Mouse (Mus musculus) right cerebral cortex, postnatal 36 days (tissue): ENCODE results near the gene Tbc1d2b.

Experiments used
- DNase-seq, 2 experiments: peaks; one replicate each; pipeline ENCODE4 v3.0.0; 2022; ENCODE audit warnings: low spot score in 2 of 2, mixed read lengths in 1 of 2

Tbc1d2b gene

DNA sequence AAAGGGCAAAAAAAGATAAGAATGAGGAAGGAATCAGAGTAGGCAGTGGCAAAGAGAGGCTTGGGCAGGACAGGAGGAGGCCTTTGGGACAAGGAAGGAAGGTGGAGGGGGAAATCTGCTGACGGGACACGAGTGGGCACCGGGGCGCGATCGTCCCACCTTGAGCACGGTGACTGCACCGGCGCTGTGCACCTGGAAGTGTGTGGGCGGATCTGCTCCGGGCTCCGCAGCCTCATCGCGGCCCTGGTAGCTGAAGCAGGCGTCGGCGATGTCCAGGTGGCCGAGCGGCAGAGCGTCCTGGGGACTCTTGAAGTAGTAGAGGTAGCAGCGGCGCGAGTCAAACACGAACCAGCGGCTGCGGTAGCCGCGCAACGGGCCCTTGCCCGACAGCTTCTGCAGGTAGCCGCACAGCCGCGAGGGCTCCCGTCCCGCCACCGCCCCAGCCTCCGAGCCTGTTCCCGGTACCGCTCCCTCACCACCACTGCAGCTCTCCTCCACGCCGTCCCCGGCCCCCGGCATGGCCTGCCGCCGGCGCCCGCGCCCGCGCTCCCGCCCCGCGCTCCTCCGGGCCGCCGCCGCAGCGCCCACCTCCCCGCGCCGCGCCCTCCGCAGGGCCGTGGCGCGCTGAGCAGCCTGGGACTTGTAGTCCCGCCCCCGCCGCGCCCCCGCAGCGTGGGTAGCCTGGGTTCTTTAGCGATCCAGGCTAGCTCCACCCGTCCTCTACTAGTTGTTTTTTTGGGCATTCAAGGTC, at the start of gene Tbc1d2b:
Gene Tbc1d2b (minus strand): TSS at position 612 of the 751 bp plus-strand sequence.
- DNase-seq: peak; percentile 42 to 65

DNA sequence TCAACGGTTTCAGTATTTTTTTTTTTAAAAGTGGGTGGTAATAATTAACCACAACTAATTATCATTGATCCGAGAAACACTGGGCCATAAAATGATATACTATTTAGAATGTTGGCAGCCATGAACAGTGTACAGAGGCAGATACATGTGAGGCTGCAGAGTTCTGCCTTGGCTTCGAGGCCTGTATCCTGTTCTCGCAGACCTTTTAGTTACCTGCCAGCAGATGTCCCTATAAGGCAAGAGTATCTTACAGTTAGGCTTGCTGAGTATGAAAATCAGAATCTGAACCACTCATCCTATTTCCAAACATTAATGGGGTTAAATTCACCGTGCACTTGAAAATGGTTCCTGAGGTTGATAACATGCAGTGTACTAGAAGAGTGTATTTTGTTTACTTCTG, 45.7 kb upstream of the Tbc1d2b start:
- no peak for DNase-seq

DNA sequence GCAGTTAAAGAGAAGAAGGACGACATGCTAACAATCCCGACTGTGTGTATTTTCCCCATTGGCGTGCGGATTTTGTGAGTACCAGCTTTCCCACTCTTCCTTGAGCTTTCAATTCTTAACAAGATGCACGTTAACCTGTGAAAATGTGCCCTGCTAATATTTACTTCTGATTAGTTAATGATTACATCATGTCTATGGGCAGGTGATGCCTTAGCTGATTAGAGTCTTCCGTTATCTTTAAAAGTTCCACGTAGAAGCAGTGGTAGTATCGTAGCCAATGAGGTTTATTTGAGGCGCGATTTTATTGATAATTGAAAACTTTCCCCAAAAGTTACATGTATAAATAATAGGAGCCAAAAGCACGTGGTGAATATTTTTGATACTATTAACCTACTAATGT, 45.1 kb upstream of the Tbc1d2b start:
- no peak for DNase-seq

DNA sequence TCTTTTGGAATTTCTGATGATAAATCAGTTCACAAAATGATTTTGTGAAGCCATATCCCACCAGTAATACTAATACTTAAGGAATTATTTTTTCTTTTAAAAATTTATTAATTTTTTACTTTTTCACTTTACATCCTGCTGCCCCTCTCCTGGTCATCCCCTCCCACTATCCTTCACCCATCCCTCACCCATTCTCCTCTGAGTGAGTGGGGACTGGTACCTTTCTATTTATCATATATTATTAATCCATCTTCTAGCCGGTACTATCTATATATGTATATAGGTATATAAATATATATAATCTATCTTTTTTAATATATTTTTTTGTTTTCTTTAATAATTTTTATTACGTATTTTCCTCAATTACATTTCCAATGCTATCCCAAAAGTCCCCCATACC, 33.6 kb upstream of the Tbc1d2b start:
- DNase-seq: no peak

DNA sequence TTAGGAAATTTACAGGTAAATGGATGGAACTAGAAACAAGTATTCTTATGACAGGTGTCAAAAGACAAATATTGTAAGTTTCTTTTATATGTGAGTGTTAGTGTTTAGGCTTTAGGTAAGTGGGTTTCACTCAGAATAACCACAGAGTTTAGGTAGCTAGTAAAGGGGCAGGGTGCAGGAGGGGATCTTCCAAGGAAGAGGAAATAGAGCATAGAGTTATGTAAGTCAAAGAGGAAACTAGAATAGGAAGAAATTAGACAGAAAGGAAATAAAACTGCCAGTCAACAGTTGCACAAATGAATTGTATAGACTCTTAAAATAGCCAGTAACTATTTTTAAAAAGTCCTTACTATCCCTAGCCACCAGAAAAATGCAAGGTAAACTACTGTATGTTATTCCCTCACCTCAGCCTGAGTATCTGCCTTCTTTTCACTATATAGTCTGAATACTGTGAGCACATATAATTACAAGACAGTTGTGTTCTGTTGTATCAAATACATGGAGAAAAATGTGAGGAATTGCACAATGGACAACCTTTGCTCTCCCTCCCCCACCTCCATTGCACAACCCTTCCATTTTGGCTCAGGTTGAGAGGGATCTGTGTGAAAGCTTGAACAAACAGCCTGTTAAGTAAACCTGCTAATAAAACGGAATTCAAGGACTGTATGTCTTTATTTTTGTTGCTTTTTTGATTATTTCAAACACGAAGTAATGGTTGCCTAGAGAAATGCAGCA, 32.7 kb upstream of the Tbc1d2b start:
- no peak for DNase-seq

DNA sequence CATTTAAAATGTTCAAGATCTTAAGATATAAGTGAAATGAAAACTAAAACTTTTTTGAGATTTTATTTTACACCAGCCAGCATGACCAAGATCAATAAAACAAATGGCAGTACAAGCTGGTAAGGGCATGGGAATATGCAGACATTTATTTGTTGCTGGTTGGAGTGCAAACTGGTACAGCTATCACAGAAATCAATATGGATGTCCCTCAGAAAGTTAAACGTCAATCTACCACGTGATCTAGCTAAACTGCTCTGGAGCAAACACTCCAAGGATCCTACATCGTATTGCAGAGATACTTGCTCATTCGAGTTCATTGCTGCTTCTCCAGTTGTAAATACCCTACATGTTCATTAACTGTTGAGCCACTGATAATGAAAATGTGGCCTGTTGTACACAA, 32.1 kb upstream of the Tbc1d2b start:
- no peak for DNase-seq

DNA sequence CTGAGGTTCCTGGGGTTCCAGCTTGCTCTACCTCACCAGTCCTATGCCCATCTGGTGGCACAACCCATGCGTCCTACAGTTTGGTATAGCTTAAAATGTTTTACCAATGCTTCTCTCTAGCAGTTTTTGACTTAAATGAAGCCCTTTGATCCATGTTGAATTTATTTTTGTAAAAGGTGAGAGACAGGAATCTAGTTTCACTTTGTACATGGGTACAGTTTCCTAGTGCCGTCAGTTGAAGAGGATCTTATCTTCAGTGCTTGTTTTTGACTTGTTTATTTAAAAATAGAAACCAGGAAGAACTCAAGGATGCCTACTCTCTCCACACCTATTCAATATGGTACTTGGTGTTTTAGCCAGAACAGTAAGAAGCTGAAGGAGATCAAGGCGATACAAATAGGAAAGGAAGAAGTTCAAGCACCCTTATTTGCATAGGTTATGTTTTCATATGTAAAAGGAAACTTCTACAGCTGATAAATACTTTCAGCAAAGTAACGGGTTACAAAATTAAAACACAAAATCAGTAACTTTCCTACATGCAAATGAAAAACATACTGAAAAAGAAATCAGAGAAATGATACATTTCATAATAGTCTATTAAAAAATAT, 30.6 kb upstream of the Tbc1d2b start:
- DNase-seq: no peak

DNA sequence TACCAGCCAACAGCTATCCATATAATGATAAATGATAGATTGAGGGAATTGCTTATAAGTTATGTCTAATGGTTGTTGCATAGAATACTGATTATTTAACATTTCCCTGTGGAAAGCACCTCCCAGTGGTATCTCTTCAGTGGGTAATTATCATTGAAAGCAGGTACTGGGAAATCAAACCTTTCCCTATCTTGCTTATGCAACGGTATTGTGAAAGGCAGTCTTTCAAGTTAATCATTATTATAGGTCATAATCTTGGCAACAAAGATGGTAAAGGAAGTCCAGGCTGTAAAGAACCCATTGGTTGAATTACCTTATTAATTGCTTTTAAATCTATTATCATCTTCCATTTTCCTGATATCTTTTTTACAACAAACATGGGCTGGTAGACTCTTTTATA, 27.0 kb upstream of the Tbc1d2b start:
- no peak for DNase-seq

DNA sequence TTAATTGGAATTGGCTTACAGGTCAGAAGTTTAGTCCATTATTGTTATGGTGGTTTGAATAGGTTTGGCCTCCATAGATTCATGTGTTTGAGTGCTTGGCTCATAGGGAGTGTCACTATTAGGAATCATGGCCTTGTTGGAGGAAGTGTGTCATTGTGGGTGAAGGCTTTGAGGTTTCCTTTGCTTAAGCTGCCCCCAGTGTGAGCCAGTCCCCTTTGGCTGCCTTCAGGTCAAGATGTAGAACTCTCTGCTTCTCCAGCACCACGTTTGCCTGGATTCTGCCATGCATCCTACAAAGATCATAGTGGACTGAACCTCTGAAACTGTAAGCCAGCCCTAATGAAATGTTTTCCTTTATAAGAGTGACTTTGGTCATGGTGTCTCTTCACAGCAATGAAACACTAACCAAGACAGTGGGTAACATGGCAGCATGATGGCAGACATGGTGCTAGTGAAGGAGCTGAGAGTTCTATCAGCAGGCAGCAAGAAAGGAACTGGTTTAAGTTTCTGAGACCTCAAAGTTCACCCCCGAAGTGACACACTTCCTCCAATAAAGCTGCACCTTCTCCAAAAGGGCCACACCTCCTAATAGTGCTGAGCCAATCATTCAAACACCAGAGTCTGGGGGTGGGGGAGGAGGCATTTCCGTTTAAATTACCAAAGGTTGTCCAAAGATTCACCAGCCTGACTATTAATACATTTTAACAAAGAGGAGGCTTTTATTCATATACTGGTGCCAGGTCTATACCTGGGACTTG, 23.2 kb upstream of the Tbc1d2b start:
- DNase-seq: no peak

DNA sequence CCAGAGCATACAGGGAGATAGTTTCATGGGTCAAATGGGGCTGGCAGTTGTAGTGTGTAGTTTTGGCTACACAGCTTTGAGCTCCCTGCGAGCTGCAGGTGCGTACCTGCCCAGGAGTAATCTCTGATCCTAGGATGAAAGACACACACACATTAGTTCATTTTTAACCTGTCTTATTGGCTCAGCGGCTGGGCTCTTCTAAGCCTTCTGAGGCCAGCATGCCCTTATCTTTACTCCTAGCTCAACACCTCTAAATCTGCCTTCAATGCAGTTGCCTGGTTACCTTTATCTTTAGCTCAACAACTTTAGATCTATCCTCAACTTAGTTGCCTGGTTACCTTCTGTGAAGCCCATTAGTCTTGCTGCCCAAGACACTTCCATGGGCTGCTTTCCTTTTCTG, 7.8 kb upstream of the Tbc1d2b start:
- DNase-seq: no peak

DNA sequence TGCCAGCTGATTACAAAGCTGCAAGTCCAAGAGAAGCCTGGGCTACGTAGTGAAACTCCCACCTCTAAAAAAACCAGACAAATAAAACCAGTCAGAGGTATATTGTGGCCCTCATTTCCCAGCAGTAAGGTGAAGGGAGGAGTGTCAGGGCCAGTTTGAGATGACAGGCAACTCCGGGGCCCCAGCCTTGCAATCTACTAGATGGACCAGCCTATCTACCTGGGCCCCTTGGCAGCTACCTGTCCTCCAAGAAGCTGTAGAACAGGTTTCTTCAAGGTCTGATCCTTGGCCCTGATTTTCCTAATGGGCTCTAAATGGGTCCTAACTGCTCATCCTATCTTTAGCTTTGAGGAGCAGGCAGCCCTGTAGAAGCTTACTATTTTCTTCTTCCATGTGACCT, 7.3 kb upstream of the Tbc1d2b start:
- DNase-seq: no peak

DNA sequence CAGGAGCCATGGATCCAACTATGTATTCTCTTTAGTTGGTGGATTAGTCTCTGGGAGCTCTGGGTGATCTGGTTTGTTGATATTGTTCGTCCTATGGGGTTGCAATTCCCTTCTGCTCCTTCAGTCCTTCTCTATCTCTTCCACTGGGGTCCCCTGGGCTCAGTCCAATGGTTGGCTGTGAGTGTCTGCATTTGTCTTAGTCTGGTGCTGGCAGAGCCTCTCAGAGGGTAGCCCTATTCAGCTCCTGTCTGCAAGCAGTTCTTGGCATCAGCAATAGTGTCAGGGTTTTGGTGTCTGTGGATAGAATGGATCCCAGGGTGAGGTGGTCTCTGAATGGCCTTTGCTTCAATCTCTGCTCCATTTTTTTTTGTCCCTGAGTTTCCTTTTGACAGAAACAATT, 6.2 kb upstream of the Tbc1d2b start:
- no peak for DNase-seq

DNA sequence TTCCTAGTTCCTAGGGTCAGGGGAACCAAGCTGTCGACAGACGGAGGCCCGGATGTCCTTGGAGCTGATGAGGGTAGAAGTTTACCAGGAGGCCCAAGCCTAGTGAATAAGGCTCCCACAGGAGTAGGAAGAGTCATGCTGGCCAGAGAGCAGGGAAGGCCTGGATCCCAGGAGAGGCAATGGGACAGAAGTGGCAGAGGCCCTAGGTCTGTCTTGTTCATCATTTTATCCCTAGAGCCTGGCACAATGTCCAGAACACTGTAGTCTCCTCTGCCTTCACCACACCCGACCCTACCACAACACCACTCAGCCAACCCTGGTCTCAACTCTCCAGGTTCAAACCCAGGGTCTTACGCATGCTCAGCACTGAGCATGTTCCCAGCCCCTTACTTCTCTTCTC, 5.3 kb upstream of the Tbc1d2b start:
- DNase-seq: no peak

DNA sequence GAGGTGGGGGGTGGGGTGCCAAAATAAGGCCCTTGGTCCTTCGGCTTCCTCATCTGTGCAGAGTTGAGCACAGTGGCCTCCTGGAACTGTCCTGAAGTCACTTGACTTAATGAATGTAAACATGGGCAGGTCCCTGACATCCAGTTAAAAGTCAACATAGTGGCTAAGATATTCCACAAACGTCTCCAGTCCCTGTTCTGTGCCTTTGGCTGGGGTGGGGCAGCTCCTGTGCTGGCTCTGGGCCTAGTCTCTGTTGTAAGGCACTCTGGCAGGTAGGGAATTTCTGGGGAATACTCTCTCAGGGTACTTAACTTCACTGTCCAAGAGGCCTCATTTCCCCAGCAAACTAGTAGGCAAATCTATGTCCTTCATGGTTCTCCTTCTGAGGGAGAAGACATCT, 4.9 kb upstream of the Tbc1d2b start:
- DNase-seq: no peak

DNA sequence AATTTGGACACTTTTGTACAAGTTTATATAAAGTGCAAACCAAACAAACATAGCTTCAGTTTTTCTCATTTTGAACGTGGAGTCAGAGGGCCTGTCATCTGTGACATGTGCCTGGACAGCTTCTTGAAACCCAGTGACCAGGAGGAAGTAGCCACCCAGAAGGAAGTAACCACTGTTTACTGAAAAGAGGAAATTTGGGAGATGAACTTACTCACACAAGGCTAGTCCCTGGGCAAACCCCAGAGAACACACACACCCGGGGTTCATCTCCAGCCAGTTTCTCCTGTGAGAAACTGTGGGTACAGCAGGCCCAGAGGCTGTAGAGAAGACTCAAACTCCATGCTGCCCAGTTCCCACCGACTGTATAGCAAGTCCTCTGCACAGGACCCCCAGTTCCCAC, 3.9 kb upstream of the Tbc1d2b start:
- no peak for DNase-seq

DNA sequence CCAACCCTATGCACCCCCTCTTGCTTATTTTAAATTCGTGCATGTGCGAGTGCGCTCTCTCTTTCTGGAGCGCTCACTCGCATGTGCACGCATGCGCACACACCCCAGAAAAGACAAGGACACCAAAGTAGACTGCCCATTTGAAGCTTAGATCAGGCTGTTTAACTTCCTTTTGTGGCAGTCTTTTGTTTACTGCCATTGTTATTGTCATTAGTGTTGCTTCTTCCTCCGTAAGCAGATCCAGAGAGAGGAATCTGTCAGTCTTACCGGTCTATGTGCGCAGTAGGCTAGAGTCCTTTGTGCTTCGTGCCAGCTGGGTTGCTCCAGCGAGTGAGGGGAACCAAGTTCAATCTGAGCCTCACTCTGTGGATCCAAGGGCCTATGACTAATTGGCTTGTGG, 1.7 kb upstream of the Tbc1d2b start:
- DNase-seq: no peak

DNA sequence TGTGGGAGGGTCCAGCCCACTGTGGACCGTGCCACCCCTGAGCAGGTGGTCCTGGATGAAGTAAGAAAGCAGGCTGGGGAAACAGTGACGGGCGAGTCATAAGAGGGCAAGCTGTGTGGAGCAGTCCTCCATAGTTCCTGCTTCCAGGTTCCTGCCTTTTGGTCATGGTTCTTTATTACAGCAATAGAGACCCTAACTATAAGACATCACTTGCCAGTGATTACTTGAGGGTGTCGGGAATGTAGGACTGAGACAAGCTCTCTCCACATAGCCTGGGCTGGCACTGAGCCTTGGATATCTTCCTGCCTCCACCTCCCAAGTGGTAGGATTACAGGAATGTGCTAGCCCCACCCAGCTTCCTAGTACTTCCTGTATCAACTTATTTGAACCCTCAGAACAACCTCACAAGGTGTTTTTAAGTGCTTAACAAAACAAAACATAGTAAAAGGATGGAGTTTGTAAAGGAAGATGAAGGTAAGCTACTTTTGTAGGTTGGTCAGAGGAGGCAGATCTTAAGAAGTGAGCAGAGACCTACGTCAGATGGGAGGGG, 1.0 kb upstream of the Tbc1d2b start:
- no peak for DNase-seq

DNA sequence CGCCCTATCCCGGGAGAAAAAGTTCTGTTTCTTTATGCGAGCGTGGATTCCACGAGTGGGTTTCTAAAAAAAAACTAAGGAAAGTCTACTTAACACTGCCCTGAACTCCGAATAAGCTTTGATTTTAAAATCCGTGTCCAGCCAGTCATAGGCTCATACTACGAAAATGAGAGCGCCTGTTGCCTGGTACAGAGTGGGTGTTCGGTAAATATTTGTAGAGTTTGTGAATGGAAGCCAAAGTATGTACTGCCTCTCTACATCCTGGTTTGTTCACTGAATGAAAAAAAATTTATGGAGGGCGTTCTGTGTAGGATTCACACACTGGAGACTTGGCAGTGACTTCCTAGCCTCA, 316 bp upstream of the Tbc1d2b start:
- no peak for DNase-seq

DNA sequence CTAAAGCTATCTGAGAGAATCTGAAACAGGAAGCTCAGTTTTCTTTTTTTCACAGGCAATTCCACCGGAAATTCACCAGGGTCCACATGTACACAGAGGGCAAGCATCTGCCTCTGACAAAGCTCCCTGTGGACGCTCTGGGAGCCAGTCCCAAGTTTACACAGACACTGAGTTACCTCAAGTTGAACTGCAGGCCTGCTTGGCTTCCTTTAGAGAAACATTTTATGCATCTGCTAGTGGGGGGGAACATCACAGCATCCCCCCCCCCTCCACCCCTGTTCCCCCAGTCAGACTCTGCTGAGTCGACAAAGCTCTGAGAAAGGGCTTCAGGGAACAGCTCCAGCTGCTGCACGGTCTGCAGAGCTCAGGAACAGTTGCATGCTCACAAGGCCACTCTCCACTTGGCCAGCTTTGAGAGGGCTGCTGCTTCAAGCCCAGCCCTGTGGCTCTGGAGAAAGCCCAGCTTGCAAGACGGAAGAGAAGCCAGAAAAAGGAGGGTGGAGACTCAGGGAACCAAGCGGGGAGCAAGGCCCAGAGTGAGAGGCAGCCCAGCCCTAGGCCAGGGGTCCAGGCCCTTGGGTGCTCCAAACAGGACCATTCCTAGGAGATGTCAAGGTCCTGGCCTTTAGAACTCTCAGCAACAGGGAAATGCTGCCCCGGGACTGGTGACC, 1.5 kb downstream of the Tbc1d2b start:
- peak in 1 of 2 experiments; percentile 32 for DNase-seq

DNA sequence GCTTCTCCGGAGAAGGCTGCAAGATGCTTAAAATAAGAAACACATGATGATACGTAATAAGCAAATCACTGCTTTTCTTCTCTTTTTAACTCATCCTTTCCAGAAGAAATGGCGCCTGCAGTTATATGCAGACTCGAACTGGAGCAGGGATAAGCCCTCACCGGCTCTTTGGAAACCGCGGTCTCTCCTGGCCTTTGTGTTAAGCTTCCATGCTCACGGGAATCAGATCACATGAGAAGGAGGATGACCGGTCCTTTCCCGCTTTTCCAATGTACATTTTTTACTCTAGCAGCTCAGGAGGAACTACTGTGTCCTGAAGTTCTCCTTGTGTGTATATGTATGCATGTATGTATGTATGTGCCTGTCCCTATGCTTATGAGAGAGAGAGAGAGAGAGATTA, 3.7 kb downstream of the Tbc1d2b start:
- DNase-seq: no peak

DNA sequence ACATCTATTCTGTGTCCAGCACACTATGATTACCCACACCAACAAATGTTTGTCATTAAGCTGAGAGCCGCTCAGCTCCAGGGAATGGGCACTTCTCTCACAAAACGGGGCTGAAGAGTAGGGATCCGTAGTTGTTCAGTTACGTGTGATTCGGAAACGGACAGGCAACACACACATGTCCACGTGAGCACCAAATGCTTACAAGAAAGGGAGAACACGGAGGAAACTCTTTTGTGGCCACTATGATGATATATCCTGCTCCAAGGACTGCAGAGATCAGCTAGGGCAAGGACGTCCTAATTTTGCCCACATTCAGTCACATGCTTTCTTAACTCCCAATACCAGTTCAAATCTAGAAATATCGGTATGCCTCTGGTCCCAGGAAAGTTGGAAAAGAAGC, 4.5 kb downstream of the Tbc1d2b start:
- DNase-seq: no peak
